Mouse (Mus musculus) C2C12 (cell line): Measurements from ENCODE around the gene Olfr1020. TPM values are rescaled to one million over a fixed set of nuclear protein-coding genes. Genes with fewer than 3 reads are reported as not detected.

ENCODE experiments used
- H3K27me3 ChIP-seq: one replicate; pipeline ENCODE4 v1.6.1; 2011; ENCODE audit not compliant: control insufficient read depth, insufficient read depth, insufficient read length
- H3K36me3 ChIP-seq: one replicate; pipeline ENCODE4 v1.6.1; 2011; ENCODE audit not compliant: control insufficient read depth, insufficient read depth
- H3K4me3 ChIP-seq: one replicate; pipeline ENCODE4 v1.5.1; 2011; ENCODE audit warnings: mild to moderate bottlenecking, control low read depth; ENCODE audit not compliant: poor library complexity, insufficient read depth, severe bottlenecking
- H3K79me2 ChIP-seq: one replicate; pipeline ENCODE4 v1.6.1; 2011; ENCODE audit not compliant: control insufficient read depth, insufficient read depth
- H3K79me3 ChIP-seq: one replicate; pipeline ENCODE4 v1.6.1; 2011; ENCODE audit warnings: low read depth, control low read depth
- H3ac ChIP-seq: one replicate; pipeline ENCODE3; 2011; ENCODE audit warnings: low read depth; ENCODE audit not compliant: control insufficient read depth, insufficient read length
- CEBPB ChIP-seq: IDR thresholded peaks from one replicate; pipeline ENCODE4 v1.6.1; 2011; ENCODE audit warnings: low read depth, mild to moderate bottlenecking, control low read depth, moderate library complexity
- CTCF ChIP-seq: IDR thresholded peaks from one replicate; pipeline ENCODE4 v1.5.1; 2011; ENCODE audit not compliant: control insufficient read depth, insufficient read depth, insufficient read length
- FOSL1 ChIP-seq: IDR thresholded peaks from one replicate; pipeline ENCODE4 v1.8.0; 2011; ENCODE audit warnings: mild to moderate bottlenecking, low read length; ENCODE audit not compliant: poor library complexity, insufficient read depth, severe bottlenecking
- MAX ChIP-seq: IDR thresholded peaks from one replicate; pipeline ENCODE4 v1.6.1; 2011; ENCODE audit warnings: mild to moderate bottlenecking, control low read depth
- MYOD1 ChIP-seq: IDR thresholded peaks from one replicate; pipeline ENCODE4 v1.6.1; 2011; ENCODE audit warnings: low read depth; ENCODE audit not compliant: control insufficient read depth, insufficient read length
- MYOG ChIP-seq: IDR thresholded peaks from one replicate; pipeline ENCODE4 v1.6.1; 2011; ENCODE audit not compliant: control insufficient read depth, insufficient read length; ENCODE audit errors: extremely low read depth
- USF1 ChIP-seq: IDR thresholded peaks from one replicate; pipeline ENCODE4 v1.6.1; 2011; ENCODE audit warnings: low read depth, mild to moderate bottlenecking, control low read depth, moderate library complexity
- polyA plus RNA-seq: library from polyadenylated mRNA; unstranded; fragments of >200 nt; fragmentation: generic; extraction: Trizol; gene quantifications from one replicate; pipeline ENCODE4 v1.2.1, GENCODE M21; 2012; ENCODE audit warnings: missing spikeins

The Olfr1020 gene
- polyA plus RNA-seq, 1 experiment = not detected

- H3ac ChIP-seq = no peak within 1 kb of the TSS
- no peaks in the 10 kb centered on the region for H3K79me2 ChIP-seq
- no peaks in the 10 kb centered on the region for H3K79me3 ChIP-seq
- no peak within 1 kb of the TSS for H3K4me3 ChIP-seq
- H3K36me3 ChIP-seq = no peaks in the 10 kb centered on the region
- TF ChIP-seq USF1 (no peak), MAX (no peak), CEBPB (no peak), MYOD1 (no peak), MYOG (no peak), FOSL1 (no peak), CTCF (no peak)
- H3K27me3 ChIP-seq = no peaks in the 10 kb centered on the region
These were observed 38.5 kb downstream of the Olfr1020 start, which contains the start of gene Olfr1023 for GRCm38 (mm10) chr2:85885340-85885739. Olfr1023 (plus strand) TSS chr2:85885640.

Other genes with a start within 250 kb of the Olfr1020 start
- not detected for gene Olfr1000, start 235.1 kb upstream of the Olfr1020 start, polyA plus RNA-seq
- not detected for gene Olfr1002, start 196.3 kb upstream of the Olfr1020 start, polyA plus RNA-seq
- gene Olfr154, start 182.6 kb upstream of the Olfr1020 start, polyA plus RNA-seq = not detected
- gene Olfr1006, start 168.3 kb upstream of the Olfr1020 start, polyA plus RNA-seq = not detected
- not detected for gene Olfr1008, start 157.6 kb upstream of the Olfr1020 start, polyA plus RNA-seq
- not detected for gene Olfr1009, start 131.6 kb upstream of the Olfr1020 start, polyA plus RNA-seq
- not detected for gene Olfr1012, start 84.3 kb upstream of the Olfr1020 start, polyA plus RNA-seq
- gene Olfr1013, start 79.9 kb upstream of the Olfr1020 start, polyA plus RNA-seq = not detected
- gene Olfr1014, start 74.3 kb upstream of the Olfr1020 start, polyA plus RNA-seq = not detected
- not detected for gene Olfr1015, start 65.0 kb upstream of the Olfr1020 start, polyA plus RNA-seq
- not detected for gene Olfr1016, start 44.5 kb upstream of the Olfr1020 start, polyA plus RNA-seq
- gene Olfr1018, start 28.6 kb upstream of the Olfr1020 start, polyA plus RNA-seq = not detected
- not detected for gene Olfr1019, start 1.5 kb upstream of the Olfr1020 start, polyA plus RNA-seq
- not detected for gene Olfr1022, start 21.6 kb downstream of the Olfr1020 start, polyA plus RNA-seq
- not detected for gene Olfr1023, start 38.6 kb downstream of the Olfr1020 start, polyA plus RNA-seq
- not detected for gene Olfr1024, start 58.0 kb downstream of the Olfr1020 start, polyA plus RNA-seq
- not detected for gene Olfr1025-ps1, start 68.2 kb downstream of the Olfr1020 start, polyA plus RNA-seq
- gene Olfr1026, start 74.5 kb downstream of the Olfr1020 start, polyA plus RNA-seq = not detected
- gene Olfr1028, start 103.4 kb downstream of the Olfr1020 start, polyA plus RNA-seq = not detected
- not detected for gene Olfr1029, start 126.9 kb downstream of the Olfr1020 start, polyA plus RNA-seq
- not detected for gene Olfr1030, start 132.2 kb downstream of the Olfr1020 start, polyA plus RNA-seq
- not detected for gene Olfr1031, start 143.3 kb downstream of the Olfr1020 start, polyA plus RNA-seq
- not detected for gene Olfr1032, start 158.5 kb downstream of the Olfr1020 start, polyA plus RNA-seq
- not detected for gene Olfr1033, start 173.6 kb downstream of the Olfr1020 start, polyA plus RNA-seq
- not detected for gene Olfr1034, start 198.8 kb downstream of the Olfr1020 start, polyA plus RNA-seq
- gene Olfr1036, start 227.0 kb downstream of the Olfr1020 start, polyA plus RNA-seq = not detected
- gene Olfr1037, start 240.4 kb downstream of the Olfr1020 start, polyA plus RNA-seq = not detected